Mouse (Mus musculus) small intestine, adult 2 months (tissue): ENCODE results near the gene P3h1. TPM values are rescaled to one million over a fixed set of nuclear protein-coding genes. Genes with fewer than 3 reads are reported as not detected.
"Not testable (repeated sequence)": the region's sequence is repeated elsewhere in the genome, so short reads cannot be mapped to it uniquely, and the experiment has no call there.

Experiments used
- H3K27ac ChIP-seq: fragments of 200-500 bp; 2 replicates; pipeline ENCODE4 v1.5.1; 2012; ENCODE audit warnings: low read depth, low read length, control low read depth, inconsistent platforms; ENCODE audit not compliant: insufficient read depth
- H3K27me3 ChIP-seq: fragments of 200-500 bp; 2 replicates; pipeline ENCODE4 v1.6.1; 2012; ENCODE audit warnings: mild to moderate bottlenecking, moderate library complexity, low read length, inconsistent platforms; ENCODE audit not compliant: control insufficient read depth, insufficient read depth
- H3K36me3 ChIP-seq: fragments of 200-500 bp; 2 replicates; pipeline ENCODE4 v1.6.1; 2012; ENCODE audit warnings: mild to moderate bottlenecking, low read length, control low read depth, inconsistent platforms; ENCODE audit not compliant: control insufficient read depth, insufficient read depth
- H3K4me1 ChIP-seq: fragments of 200-500 bp; 2 replicates; pipeline ENCODE4 v1.6.1; 2012; ENCODE audit warnings: low read length, inconsistent platforms, mixed read lengths; ENCODE audit not compliant: control insufficient read depth, insufficient read depth, insufficient read length
- H3K4me3 ChIP-seq: fragments of 200-500 bp; 2 replicates; pipeline ENCODE4 v1.5.1; 2012; ENCODE audit warnings: low read depth, mild to moderate bottlenecking, control low read depth, inconsistent platforms, low read length, moderate library complexity
- CTCF ChIP-seq: fragments of 200-500 bp; IDR thresholded peaks from 2 replicates; pipeline ENCODE4 v1.5.1; 2012; ENCODE audit warnings: low read depth, mild to moderate bottlenecking, control low read depth, inconsistent platforms, low read length, moderate library complexity, mixed read lengths; ENCODE audit not compliant: insufficient replicate concordance, insufficient read length; ENCODE audit errors: extremely low read depth
- POLR2A ChIP-seq: fragments of 200-500 bp; IDR thresholded peaks from 2 replicates; pipeline ENCODE4 v1.6.1; 2012; ENCODE audit warnings: low read depth, mild to moderate bottlenecking, control low read depth, inconsistent platforms, low read length, moderate library complexity
- WGBS: fragments of 180-500 bp; shearing (Covaris S2); methylation state at CpG from one replicate; pipeline ENCODE4 v1.1.7; 2018; 5-methylcytosine and 5-hydroxymethylcytosine counted together
- polyA plus RNA-seq: library from polyadenylated mRNA; depleted of rRNA; stranded (reverse); fragments of >200 nt; gene quantifications from 2 replicates; pipeline ENCODE4 v1.2.3, GENCODE M21; 2012

The P3h1 gene
- polyA plus RNA-seq, 1 experiment, result 6.3 TPM

DNA sequence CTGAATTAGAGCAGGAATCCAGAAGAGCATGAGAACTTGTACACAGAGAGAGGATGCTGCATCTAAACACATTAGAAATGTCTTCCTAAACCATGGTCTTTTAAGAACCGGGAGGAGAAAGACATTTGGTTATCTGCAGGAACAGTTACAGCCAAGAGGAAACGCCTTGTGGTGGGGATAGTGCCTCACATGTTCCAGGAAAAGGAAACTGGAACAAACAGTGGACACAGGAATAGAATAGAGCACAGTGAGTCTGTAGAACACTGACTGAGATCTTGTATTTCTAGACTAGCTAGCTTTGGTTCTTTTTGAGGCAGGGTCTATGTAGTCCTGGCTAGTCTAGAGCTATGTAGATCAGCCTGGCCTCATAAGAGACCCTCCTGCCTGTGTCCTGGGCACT, 42.5 kb downstream of the P3h1 start:
- no peak for TF ChIP-seq POLR2A
- TF ChIP-seq CTCF, result no peak
- Histone ChIP-seq H3K36me3 (peaks cover 59% of the 10 kb centered on the region), H3K4me1 (peaks cover 2% of the 10 kb centered on the region; the same call in 1 of the 2 replicates), H3K4me3 (no peak overlapping the region), H3K27ac (peak overlapping the region; percentile 77), H3K27me3 (no peaks in the 10 kb centered on the region)
- WGBS, result 35% methylated on average over 2 of the region's 2 CpGs

DNA sequence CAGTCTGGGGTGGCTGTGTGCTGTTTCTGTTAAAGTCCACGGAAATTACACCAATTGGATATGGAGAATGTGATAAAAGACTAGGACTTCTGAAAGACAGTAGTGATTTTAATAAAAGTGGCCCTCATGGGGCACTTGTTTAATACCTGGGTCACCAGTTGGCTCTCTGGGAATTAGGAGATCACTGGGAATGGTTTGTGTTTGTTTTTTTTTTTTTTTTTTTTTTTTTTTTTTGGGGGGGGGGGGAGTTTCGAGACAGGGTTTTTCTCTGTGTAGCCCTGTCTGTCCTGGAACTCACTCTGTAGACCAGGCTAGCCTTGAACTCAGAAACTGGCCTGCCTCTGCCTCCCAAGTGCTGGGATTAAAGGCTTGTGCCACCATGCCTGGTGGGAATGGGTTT, 43.0 kb downstream of the P3h1 start:
- TF ChIP-seq CTCF (no peak), POLR2A (no peak)
- Histone ChIP-seq H3K27ac (peak overlapping the region; percentile 77), H3K4me1 (peaks cover 2% of the 10 kb centered on the region; the same call in 1 of the 2 replicates), H3K27me3 (no peaks in the 10 kb centered on the region), H3K4me3 (no peak overlapping the region), H3K36me3 (peaks cover 59% of the 10 kb centered on the region)
- 80% methylated on average over 2 of the region's 2 CpGs for WGBS

DNA sequence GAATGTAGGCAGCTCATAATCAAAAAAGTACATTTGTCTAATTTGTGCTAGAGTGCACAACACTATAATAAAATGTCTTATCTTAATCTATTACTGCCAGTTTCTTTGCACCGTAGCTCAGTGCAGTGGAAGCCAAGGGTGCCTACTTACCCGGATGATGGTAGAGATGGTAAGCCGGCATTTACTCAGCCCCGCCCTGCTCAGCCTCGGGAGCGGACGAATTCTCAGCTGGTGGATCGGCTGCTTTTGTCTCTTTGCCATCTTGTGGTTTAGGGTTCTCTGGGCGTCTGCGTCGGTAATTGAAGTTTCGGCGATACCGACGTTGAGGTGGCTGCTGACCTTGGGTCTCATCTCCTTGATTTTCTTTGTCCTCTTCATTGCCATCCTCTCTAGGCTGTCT, 46.1 kb downstream of the P3h1 start:
- not testable (repeated sequence) for H3K27ac ChIP-seq, H3K4me3 ChIP-seq, H3K4me1 ChIP-seq, H3K27me3 ChIP-seq
- peaks cover 66% of the 10 kb centered on the region for H3K36me3 ChIP-seq
- WGBS, result 63% methylated on average over 15 of the region's 15 CpGs

DNA sequence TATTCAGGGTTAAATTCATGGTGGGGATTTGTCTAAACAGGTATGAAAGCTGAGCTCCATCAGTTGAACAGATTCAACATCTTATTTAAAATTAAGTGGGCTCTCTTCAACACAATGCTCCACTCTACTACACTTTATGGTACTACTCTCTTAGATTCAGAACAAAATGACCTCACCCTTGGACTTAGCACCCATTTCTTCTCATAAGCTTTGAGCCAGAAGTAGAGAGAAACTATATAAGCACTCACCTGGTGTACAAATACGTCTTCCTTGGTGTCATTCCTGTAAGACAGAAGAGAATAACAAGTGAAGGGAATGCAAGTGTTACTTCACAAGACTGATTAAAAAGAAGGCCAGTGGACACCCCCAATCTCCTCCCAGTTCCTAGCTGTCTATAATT, 52.1 kb downstream of the P3h1 start:
- TF ChIP-seq POLR2A (no peak), CTCF (no peak)
- Histone ChIP-seq H3K36me3 (peaks cover 42% of the 10 kb centered on the region), H3K27ac (peak overlapping the region; percentile 63), H3K4me1 (peaks cover 12% of the 10 kb centered on the region), H3K4me3 (no peak overlapping the region), H3K27me3 (no peaks in the 10 kb centered on the region)
- WGBS, result 34% methylated on average over 1 of the region's 1 CpGs

DNA sequence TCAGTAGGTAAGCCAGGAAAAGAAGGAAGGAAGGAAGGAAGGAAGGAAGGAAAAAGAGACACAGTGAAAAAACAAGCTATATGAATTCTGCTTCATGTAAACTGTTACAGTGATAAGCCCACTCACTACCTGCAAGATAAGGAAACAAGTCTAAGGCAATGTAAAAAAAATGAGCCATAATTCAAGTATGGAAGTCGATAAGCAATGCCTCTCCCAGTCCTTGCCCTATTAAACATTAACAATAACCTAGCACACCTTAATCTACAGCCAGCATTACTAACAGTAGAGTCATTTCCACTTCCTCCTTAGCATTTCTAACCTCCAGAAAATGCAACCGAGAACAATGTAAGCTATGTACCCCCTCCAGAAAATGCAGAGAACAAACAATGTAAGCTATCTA, 52.6 kb downstream of the P3h1 start:
- WGBS, result 20% methylated on average over 2 of the region's 2 CpGs
- no peak overlapping the region for H3K4me3 ChIP-seq
- TF ChIP-seq POLR2A (no peak), CTCF (no peak)
- H3K27me3 ChIP-seq, result no peaks in the 10 kb centered on the region
- peak overlapping the region; percentile 85 for H3K27ac ChIP-seq
- H3K36me3 ChIP-seq, result peaks cover 42% of the 10 kb centered on the region
- peaks cover 12% of the 10 kb centered on the region for H3K4me1 ChIP-seq

DNA sequence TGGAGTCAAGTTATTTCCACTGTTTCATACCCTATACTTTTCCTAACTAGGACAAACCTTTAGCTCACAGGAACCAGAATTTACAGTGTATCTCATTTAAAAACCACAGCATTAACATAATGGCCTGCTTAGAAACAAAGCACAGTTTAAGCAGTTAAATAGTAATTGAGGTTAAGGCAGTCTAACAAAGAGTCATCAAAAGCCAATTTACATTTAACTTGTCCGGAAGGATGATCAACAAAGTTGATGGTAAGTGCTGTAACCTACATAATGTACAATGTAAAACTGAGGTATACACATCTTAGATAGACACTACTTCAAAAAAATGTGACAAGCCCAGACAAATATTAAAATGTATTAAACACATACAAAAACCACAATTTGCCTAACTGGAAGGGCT, 59.2 kb downstream of the P3h1 start:
- H3K27me3 ChIP-seq, result no peaks in the 10 kb centered on the region
- WGBS, result 51% methylated on average over 1 of the region's 1 CpGs
- peaks cover 8% of the 10 kb centered on the region; the same call in 1 of the 2 replicates for H3K4me1 ChIP-seq
- no peak for TF ChIP-seq POLR2A
- TF ChIP-seq CTCF, result no peak
- H3K36me3 ChIP-seq, result peaks cover 6% of the 10 kb centered on the region
- H3K4me3 ChIP-seq, result no peak overlapping the region
- no peak overlapping the region for H3K27ac ChIP-seq

DNA sequence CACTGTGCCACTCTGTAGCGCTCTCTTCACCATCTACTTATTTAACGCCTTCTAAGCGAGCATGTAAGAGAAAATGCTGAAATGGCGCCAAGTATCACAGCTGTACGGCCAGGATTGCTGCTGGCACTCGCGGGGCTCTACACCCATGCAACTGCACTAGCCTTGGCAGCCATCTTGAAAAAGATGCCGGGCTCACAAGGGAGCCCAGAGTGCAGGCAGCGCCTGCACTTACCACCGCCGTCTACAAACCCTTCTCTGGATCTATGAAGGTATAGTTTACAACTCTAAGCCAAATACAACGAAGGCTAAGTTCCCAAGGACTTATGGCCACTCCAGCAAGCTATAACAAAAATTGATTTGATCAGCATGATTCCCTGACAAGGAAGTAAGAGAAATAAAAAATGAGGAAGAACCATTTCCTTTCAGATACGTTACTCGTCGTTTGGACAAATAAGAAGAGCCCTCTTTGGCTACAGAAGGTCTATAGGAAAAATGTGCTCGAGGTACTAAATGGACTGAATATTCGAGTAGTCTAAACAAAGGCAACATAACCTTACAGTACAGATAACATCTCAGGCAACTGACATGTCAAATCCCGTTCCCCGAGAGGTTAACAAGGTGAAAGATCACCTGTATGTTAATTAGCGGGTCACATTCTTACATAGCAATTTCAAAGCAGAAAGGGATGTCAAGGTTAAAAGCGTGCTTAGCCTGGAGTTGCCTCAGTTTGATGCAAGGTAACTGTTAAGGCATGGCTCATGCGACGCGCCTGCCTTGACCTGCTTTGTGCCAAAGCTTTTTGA, 60.3 kb downstream of the P3h1 start:
- under 1% methylated on average over 24 of the region's 24 CpGs for WGBS

More for the DNA sequence above, 60.3 kb downstream of the P3h1 start:
- Histone ChIP-seq H3K27me3 (no peaks in the 10 kb centered on the region), H3K27ac (peak overlapping the region; percentile 62), H3K4me1 (peaks cover 7% of the 10 kb centered on the region; the same call in 1 of the 2 replicates), H3K4me3 (peak overlapping the region; percentile 76), H3K36me3 (peaks cover 5% of the 10 kb centered on the region)
- TF ChIP-seq POLR2A, result no peak
- no peak for TF ChIP-seq CTCF
